Mouse (Mus musculus) hindbrain, embryonic 12.5 days (tissue): ENCODE data around the gene Brs3. TPM values are rescaled to one million over a fixed set of nuclear protein-coding genes. Genes with fewer than 3 reads are reported as not detected.

Experiments
- ATAC-seq: fragments of 200-750 bp; cut with Nextera tagmentation; 2 replicates; pipeline ENCODE4 v1.8.0; 2017; ENCODE audit warnings: moderate TSS enrichment; ENCODE audit not compliant: low FRiP score
- H3K27ac ChIP-seq: fragments of 300-500 bp; sonication (generic); 2 replicates; pipeline ENCODE4 v1.5.1; 2016; ENCODE audit warnings: mild to moderate bottlenecking
- H3K27me3 ChIP-seq: fragments of 300-500 bp; sonication (generic); 2 replicates; pipeline ENCODE4 v1.6.1; 2016; ENCODE audit warnings: mild to moderate bottlenecking
- H3K36me3 ChIP-seq: fragments of 300-500 bp; sonication (generic); 2 replicates; pipeline ENCODE4 v1.6.1; 2016; ENCODE audit warnings: mild to moderate bottlenecking
- H3K4me1 ChIP-seq: fragments of 300-500 bp; sonication (generic); 2 replicates; pipeline ENCODE4 v1.6.1; 2016
- H3K4me2 ChIP-seq: fragments of 300-500 bp; sonication (generic); replicated peaks from 2 replicates; pipeline ENCODE4 v1.6.1; 2016; ENCODE audit warnings: mild to moderate bottlenecking
- H3K4me3 ChIP-seq: fragments of 300-500 bp; sonication (generic); 2 replicates; pipeline ENCODE4 v1.5.1; 2016; ENCODE audit warnings: mild to moderate bottlenecking
- H3K9ac ChIP-seq: fragments of 300-500 bp; sonication (generic); 2 replicates; pipeline ENCODE4 v1.6.1; 2016; ENCODE audit warnings: mild to moderate bottlenecking, moderate library complexity
- H3K9me3 ChIP-seq: fragments of 300-500 bp; sonication (generic); replicated peaks from 2 replicates; pipeline ENCODE4 v1.6.1; 2016; ENCODE audit warnings: mild to moderate bottlenecking
- WGBS: fragments of 180-500 bp; shearing (Covaris S2); methylation state at CpG from one replicate; pipeline ENCODE4 v1.1.7; 2016; 5-methylcytosine and 5-hydroxymethylcytosine counted together
- polyA plus RNA-seq: library from polyadenylated mRNA; unstranded; fragments of >200 nt; fragmentation: Nextera tagmentation; extraction: Ambion mirVana; gene quantifications from 2 replicates; pipeline ENCODE4 v1.2.1, GENCODE M21; 2016

Brs3 gene
- not detected in 2 replicates for polyA plus RNA-seq

DNA sequence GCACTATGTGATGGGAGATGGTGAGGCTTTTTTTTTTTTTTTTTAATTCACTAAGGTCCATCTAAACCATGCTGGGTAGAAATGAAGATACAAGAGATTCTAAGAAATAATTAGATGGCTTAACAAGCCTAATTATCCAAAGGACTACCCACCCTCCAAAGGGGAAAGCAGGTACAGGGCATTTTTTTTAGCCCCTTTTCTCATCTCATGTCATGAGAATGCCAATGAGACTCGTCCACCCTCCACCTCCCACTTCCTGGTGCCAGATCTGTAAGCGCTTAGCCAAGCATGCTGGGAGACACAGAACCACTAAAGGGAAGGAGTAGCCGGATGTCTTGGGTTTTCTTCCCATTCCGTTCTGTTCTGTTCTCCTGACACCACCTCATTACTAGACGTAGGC is at the start of gene Brs3:
Gene Brs3, plus strand, starts transcription at position 301 of the 400 bp plus-strand sequence.
- WGBS = 84% methylated on average over 5 of the region's 5 CpGs
- H3K9ac ChIP-seq = no peak within 1 kb of the TSS
- no peaks in the 10 kb centered on the region for H3K4me1 ChIP-seq
- no peak within 1 kb of the TSS for H3K4me2 ChIP-seq
- no peak for ATAC-seq
- no peak within 1 kb of the TSS for H3K27ac ChIP-seq
- no peak within 1 kb of the TSS for H3K4me3 ChIP-seq
- no peaks in the 10 kb centered on the region for H3K27me3 ChIP-seq
- H3K9me3 ChIP-seq = no peaks in the 10 kb centered on the region
- H3K36me3 ChIP-seq = no peaks in the 10 kb centered on the region

GRCm38 (mm10) chrX:57012891-57013290 is 30.0 kb upstream of the Brs3 start:
- WGBS = 70% methylated on average over 2 of the region's 2 CpGs
- ATAC-seq = no peak
- H3K36me3 ChIP-seq = no peaks in the 10 kb centered on the region
- H3K27me3 ChIP-seq = no peaks in the 10 kb centered on the region
- no peaks in the 10 kb centered on the region for H3K9me3 ChIP-seq
- H3K9ac ChIP-seq = no peak overlapping the region
- no peak overlapping the region for H3K4me3 ChIP-seq
- H3K27ac ChIP-seq = no peak overlapping the region
- no peak overlapping the region for H3K4me2 ChIP-seq
- no peaks in the 10 kb centered on the region for H3K4me1 ChIP-seq

DNA sequence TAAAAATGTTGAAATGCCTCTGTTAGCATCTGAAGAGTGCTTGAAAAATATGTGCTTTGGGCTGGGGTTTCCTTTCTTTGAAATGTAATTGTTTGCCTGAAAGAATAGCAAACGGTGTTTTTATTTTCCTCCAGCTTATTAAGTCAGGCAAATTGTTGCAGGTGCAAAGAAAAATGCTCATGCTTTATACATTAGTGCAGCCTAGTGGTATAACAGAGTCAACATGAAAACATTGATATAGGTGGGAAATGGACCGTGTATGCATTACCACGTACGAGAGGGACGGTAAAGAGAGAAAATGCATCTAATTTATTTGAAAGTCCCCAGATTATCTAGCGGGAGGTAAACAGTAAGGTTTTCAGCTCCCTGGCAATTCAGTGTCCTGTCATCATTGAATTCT is 995 bp downstream of the Brs3 start:
- H3K27me3 ChIP-seq = no peaks in the 10 kb centered on the region
- no peaks in the 10 kb centered on the region for H3K9me3 ChIP-seq
- WGBS = 84% methylated on average over 6 of the region's 6 CpGs
- no peak overlapping the region for H3K9ac ChIP-seq
- no peak overlapping the region for H3K27ac ChIP-seq
- H3K4me3 ChIP-seq = no peak overlapping the region
- H3K36me3 ChIP-seq = no peaks in the 10 kb centered on the region
- no peak overlapping the region for H3K4me2 ChIP-seq
- no peak for ATAC-seq
- no peaks in the 10 kb centered on the region for H3K4me1 ChIP-seq

DNA sequence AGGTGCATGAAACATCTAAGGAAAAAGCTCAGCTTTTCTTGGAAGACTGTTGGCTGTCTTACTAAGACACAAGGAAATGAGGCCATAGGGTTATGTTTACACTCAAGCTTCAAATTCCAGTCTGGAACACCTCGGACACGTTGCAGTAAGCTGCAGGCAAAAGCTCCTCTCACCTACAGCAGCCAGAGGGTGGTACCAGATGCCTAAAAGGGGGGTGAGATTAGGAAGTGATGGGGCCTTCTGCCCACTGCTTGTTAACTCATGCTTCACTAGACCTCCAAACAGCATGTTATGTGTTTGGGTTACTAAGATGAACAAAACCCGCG is 9.9 kb downstream of the Brs3 start:
- peak; percentile 72 for ATAC-seq
- peak overlapping the region; percentile 94 for H3K27ac ChIP-seq
- no peaks in the 10 kb centered on the region for H3K36me3 ChIP-seq
- no peaks in the 10 kb centered on the region for H3K9me3 ChIP-seq
- H3K4me2 ChIP-seq = peak overlapping the region; percentile 45
- 24% methylated on average over 4 of the region's 4 CpGs for WGBS
- peak overlapping the region; percentile 52 for H3K4me3 ChIP-seq
- no peaks in the 10 kb centered on the region for H3K27me3 ChIP-seq
- peak overlapping the region; percentile 65 for H3K9ac ChIP-seq
- no peaks in the 10 kb centered on the region for H3K4me1 ChIP-seq

DNA sequence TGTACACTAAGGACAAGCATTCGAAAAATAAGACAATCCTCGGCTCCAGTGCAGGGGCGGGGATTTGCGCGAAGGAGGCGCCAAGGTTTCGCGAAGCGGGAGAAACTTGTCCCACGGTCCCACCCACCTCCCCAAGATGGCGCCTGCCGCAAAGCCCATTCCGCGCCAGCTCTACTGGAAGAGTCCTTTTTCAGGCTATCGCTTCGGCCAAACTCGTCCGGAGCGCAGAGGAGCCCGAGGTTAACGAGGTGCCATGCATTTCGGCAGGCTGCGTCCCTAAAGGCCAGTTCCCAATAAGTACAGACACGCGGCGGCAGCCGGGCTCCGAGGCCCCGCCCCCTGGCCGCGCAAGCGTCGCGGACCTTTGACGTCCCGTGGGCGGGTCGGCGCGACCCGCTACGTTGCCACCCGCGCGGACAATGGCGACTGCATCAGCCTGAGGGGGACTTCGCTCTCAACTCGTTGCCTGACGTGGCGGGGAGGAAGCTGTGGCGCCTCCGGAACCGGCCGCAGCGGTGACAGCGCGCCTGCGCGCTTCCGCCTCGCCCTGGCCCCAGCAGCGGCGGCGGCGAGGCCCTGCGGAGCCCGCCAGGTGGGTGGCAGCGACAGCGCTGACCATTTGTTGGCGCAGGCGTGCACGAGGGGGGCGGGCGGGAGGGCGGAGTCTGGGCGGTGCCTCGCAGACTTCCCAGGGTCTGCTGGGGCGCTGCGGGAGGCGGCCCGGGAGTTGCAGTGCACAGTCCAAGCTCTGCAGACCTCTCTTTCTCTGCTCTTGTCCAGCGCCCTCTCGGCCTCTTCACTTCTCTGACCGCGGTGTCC is 10.5 kb downstream of the Brs3 start, which contains the start of gene Htatsf1:
Gene Htatsf1, plus strand, starts transcription at position 410 of the 819 bp plus-strand sequence.
- Histone ChIP-seq H3K4me2 (peak within 1 kb of the TSS; percentile 57), H3K9ac (peak within 1 kb of the TSS; percentile 65), H3K27me3 (no peaks in the 10 kb centered on the region), H3K36me3 (no peaks in the 10 kb centered on the region), H3K4me1 (no peaks in the 10 kb centered on the region), H3K9me3 (no peaks in the 10 kb centered on the region), H3K4me3 (peak within 1 kb of the TSS; percentile 52), H3K27ac (peak within 1 kb of the TSS; percentile 94)
- peak; percentile 98 for ATAC-seq
- 20% methylated on average over 83 of the region's 85 CpGs for WGBS

DNA sequence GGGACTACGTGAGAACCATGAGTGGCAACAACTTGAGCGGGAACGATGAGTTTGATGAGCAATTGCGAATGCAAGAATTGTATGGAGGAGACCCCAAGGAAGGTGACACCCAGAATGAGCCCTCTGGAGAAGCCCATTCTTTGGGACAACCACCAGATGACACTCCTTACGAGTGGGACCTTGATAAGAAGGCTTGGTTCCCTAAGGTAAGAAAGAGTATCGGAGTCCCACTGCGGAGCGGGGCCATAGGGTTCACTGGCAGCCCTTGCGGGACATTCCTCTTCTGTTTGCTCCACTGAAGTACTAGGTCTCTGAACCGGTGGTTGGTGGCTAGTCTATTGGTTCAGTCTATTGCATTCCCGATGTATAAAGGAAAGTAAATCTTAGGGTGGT is 11.1 kb downstream of the Brs3 start:
- WGBS = 27% methylated on average over 11 of the region's 11 CpGs
- H3K27ac ChIP-seq = peak overlapping the region; percentile 94; the same call in 1 of the 2 replicates

DNA sequence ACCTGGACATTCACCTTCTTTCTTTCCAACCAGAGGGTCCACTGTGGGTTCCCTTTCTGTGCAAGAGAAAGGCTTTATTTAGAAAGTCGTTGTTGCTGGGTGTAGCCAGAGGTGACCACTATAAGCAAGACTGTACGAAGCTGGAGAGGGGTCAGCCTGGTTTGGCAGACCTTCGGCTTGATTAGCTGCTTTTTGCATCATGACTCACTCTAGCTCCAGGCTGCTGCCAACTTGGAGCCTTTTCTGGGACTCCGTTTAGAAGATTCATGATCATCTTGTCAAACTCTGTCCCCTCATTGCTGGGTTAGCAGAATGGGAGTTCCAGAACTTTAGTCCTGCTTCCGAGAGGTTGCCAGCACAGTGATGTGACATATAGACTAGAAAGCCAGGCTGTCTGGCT is 38.6 kb downstream of the Brs3 start:
- Histone ChIP-seq H3K9me3 (no peaks in the 10 kb centered on the region), H3K36me3 (no peaks in the 10 kb centered on the region), H3K27ac (no peak overlapping the region), H3K27me3 (no peaks in the 10 kb centered on the region), H3K4me1 (no peaks in the 10 kb centered on the region), H3K4me2 (no peak overlapping the region), H3K4me3 (no peak overlapping the region), H3K9ac (no peak overlapping the region)
- no peak for ATAC-seq
- 81% methylated on average over 5 of the region's 5 CpGs for WGBS

More for the DNA sequence above, 11.1 kb downstream of the Brs3 start:
- peak; percentile 37; the same call in 1 of the 2 replicates for ATAC-seq
- no peaks in the 10 kb centered on the region for H3K4me1 ChIP-seq
- H3K4me3 ChIP-seq = peak overlapping the region; percentile 52
- H3K9me3 ChIP-seq = no peaks in the 10 kb centered on the region
- H3K27me3 ChIP-seq = no peaks in the 10 kb centered on the region
- peak overlapping the region; percentile 57 for H3K4me2 ChIP-seq
- peak overlapping the region; percentile 65 for H3K9ac ChIP-seq
- H3K36me3 ChIP-seq = no peaks in the 10 kb centered on the region

DNA sequence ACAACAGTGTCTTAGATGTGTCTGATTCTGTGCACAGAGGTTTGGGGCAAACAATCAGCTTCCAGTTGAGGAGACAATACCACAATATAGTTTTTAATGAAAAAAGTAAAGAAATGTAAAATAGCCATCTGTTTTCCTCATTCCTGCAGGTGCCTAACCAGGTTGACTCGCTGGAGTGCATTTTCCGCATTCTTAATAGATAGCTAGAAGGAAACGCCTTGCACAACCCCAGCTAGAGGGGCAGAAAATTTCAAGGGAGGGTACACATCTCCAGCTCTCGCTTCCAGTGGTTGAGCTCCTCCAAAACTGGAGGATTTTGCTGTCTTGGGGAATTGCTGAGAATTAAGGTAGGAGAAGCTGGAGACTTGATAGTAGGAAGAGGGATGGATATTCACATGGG is 44.9 kb downstream of the Brs3 start, which contains the start of gene Vgll1:
Gene Vgll1, plus strand, starts transcription at position 301 of the 400 bp plus-strand sequence.
- ATAC-seq = no peak
- H3K36me3 ChIP-seq = no peaks in the 10 kb centered on the region
- H3K9ac ChIP-seq = no peak within 1 kb of the TSS
- H3K27me3 ChIP-seq = no peaks in the 10 kb centered on the region
- 92% methylated on average over 4 of the region's 4 CpGs for WGBS
- no peak within 1 kb of the TSS for H3K4me2 ChIP-seq
- no peaks in the 10 kb centered on the region for H3K9me3 ChIP-seq
- no peak within 1 kb of the TSS for H3K4me3 ChIP-seq
- H3K27ac ChIP-seq = no peak within 1 kb of the TSS
- no peaks in the 10 kb centered on the region for H3K4me1 ChIP-seq

Other genes with a start within 250 kb of the Brs3 start
- 1.5 and 2.4 TPM in 2 replicates for gene Map7d3, start 220.7 kb upstream of the Brs3 start, polyA plus RNA-seq
- not detected in 2 replicates for gene Adgrg4, start 172.9 kb upstream of the Brs3 start, polyA plus RNA-seq
- 93.0 and 102 TPM in 2 replicates for gene Htatsf1, start 10.5 kb downstream of the Brs3 start, polyA plus RNA-seq
- 0.13 and 0.14 TPM in 2 replicates for gene Vgll1, start 45.0 kb downstream of the Brs3 start, polyA plus RNA-seq
- not detected in 2 replicates for gene Cd40lg, start 169.1 kb downstream of the Brs3 start, polyA plus RNA-seq